Mouse (Mus musculus): ENCODE results near the gene Lhfp. TPM values are rescaled to one million over a fixed set of nuclear protein-coding genes. Genes with fewer than 3 reads are reported as not detected.
"Not testable (repeated sequence)": the region's sequence is repeated elsewhere in the genome, so short reads cannot be mapped to it uniquely, and the experiment has no call there.

The Lhfp gene
- polyA plus RNA-seq, 1 experiment from 2014 or later, result 5.5 TPM

GRCm38 (mm10) chr3:53232411-53232810, 191.1 kb downstream of the Lhfp start:
- WGBS (ENCODE audit: insufficient replicate concordance), result 72% methylated on average over 9 of the region's 9 CpGs
- not testable (repeated sequence) for H3K36me3 ChIP-seq (ENCODE audit: control insufficient read depth, insufficient read depth); ATAC-seq (ENCODE audit: low read depth); H3K4me3 ChIP-seq (ENCODE audit: low read depth, low read length); H3K27ac ChIP-seq (ENCODE audit: low read length); H3K4me1 ChIP-seq (ENCODE audit: control insufficient read depth, low read depth, low read length); H3K4me2 ChIP-seq (ENCODE audit: low read depth, low read length); H3K9ac ChIP-seq (ENCODE audit: low read depth, low read length); H3K9me3 ChIP-seq (replicated peaks; ENCODE audit: control insufficient read depth, low read length); H3K27me3 ChIP-seq (ENCODE audit: control insufficient read depth, insufficient read depth, low read depth, low read length)

- Histone ChIP-seq H3K4me2 (ENCODE audit: low read depth, low read length) (no peak overlapping the region), H3K4me3 (ENCODE audit: low read depth, low read length) (no peak overlapping the region), H3K9me3 (replicated peaks; ENCODE audit: control insufficient read depth, low read length) (no peaks in the 10 kb centered on the region), H3K4me1 (ENCODE audit: control insufficient read depth, low read depth, low read length) (no peaks in the 10 kb centered on the region), H3K27me3 (ENCODE audit: control insufficient read depth, insufficient read depth, low read depth, low read length) (no peaks in the 10 kb centered on the region), H3K27ac (ENCODE audit: low read length) (no peak overlapping the region), H3K36me3 (ENCODE audit: control insufficient read depth, insufficient read depth) (no peaks in the 10 kb centered on the region), H3K9ac (ENCODE audit: low read depth, low read length) (no peak overlapping the region)
- ATAC-seq (ENCODE audit: low read depth), result no peak
Observed at GRCm38 (mm10) chr3:53234689-53235088, 193.4 kb downstream of the Lhfp start.

GRCm38 (mm10) chr3:53236471-53236870, 195.1 kb downstream of the Lhfp start:
- no peaks in the 10 kb centered on the region for H3K9me3 ChIP-seq (replicated peaks; ENCODE audit: control insufficient read depth, low read length)
- no peak overlapping the region for H3K4me3 ChIP-seq (ENCODE audit: low read depth, low read length)
- 68% methylated on average over 4 of the region's 4 CpGs for WGBS (ENCODE audit: insufficient replicate concordance)
- H3K27ac ChIP-seq (ENCODE audit: low read length), result no peak overlapping the region
- no peaks in the 10 kb centered on the region for H3K36me3 ChIP-seq (ENCODE audit: control insufficient read depth, insufficient read depth)
- no peak overlapping the region for H3K4me2 ChIP-seq (ENCODE audit: low read depth, low read length)
- no peak for ATAC-seq (ENCODE audit: low read depth)
- no peaks in the 10 kb centered on the region for H3K27me3 ChIP-seq (ENCODE audit: control insufficient read depth, insufficient read depth, low read depth, low read length)
- no peak overlapping the region for H3K9ac ChIP-seq (ENCODE audit: low read depth, low read length)
- H3K4me1 ChIP-seq (ENCODE audit: control insufficient read depth, low read depth, low read length), result no peaks in the 10 kb centered on the region

DNA sequence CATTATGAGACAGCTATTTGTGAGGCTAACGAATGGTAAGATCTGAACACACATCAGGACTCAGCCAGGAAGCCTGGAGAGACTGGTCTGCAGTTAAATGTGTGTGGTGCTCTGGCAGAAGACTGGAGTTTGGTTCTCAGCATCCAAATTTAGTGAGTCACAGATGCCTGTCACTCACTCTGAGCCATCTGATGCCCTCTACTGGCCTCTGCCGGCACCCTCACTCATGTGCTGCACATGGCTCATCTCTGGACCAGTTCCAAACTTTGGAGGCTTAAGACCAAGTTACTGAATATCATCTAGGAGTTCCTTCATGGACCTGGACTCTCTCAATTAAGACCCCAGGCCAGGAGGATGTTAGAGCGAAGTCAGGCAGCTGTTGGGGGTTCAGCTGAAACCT, 198.8 kb downstream of the Lhfp start:
- no peaks in the 10 kb centered on the region for H3K36me3 ChIP-seq (ENCODE audit: control insufficient read depth, insufficient read depth)
- no peak overlapping the region for H3K27ac ChIP-seq (ENCODE audit: low read length)
- H3K9me3 ChIP-seq (replicated peaks; ENCODE audit: control insufficient read depth, low read length), result no peaks in the 10 kb centered on the region
- H3K4me3 ChIP-seq (ENCODE audit: low read depth, low read length), result no peak overlapping the region
- no peaks in the 10 kb centered on the region for H3K27me3 ChIP-seq (ENCODE audit: control insufficient read depth, insufficient read depth, low read depth, low read length)
- 69% methylated on average over 3 of the region's 3 CpGs for WGBS (ENCODE audit: insufficient replicate concordance)
- ATAC-seq (ENCODE audit: low read depth), result no peak
- no peak overlapping the region for H3K4me2 ChIP-seq (ENCODE audit: low read depth, low read length)
- no peak overlapping the region for H3K9ac ChIP-seq (ENCODE audit: low read depth, low read length)
- H3K4me1 ChIP-seq (ENCODE audit: control insufficient read depth, low read depth, low read length), result no peaks in the 10 kb centered on the region

DNA sequence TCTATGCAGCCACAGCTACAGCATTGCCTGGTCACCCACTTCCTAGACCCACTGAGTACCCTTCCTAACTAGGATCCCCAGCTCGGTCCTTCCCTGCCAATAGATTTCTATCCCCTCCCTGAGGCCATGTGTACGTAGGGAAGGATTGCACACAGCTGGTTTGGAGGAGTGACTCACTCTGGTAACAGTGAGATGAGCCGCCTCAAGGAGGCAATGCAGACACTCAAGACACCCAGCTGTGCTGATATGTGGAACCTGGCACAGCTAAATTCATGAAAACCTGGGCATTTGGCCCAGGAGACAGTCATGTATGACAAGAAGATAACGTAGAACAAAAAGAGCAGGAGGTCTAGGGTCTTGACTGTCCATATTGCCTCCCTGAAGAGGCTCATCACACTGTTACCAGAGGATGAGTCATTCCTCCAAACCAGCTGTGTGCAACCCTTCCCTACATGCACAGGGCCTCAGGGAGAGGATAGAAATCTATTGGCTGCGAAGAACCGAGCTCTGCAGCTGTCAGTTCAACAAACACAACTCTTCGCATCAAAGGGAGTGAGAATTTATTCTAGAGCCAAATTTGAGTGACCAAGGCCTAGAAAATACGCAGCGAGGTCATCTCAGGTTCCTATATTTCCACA, 204.4 kb downstream of the Lhfp start:
- no peak overlapping the region for H3K27ac ChIP-seq (ENCODE audit: low read length)
- H3K36me3 ChIP-seq (ENCODE audit: control insufficient read depth, insufficient read depth), result no peaks in the 10 kb centered on the region
- no peak overlapping the region for H3K9ac ChIP-seq (ENCODE audit: low read depth, low read length)
- no peak overlapping the region for H3K4me2 ChIP-seq (ENCODE audit: low read depth, low read length)
- H3K9me3 ChIP-seq (replicated peaks; ENCODE audit: control insufficient read depth, low read length), result no peaks in the 10 kb centered on the region
- 63% methylated on average over 9 of the region's 9 CpGs for WGBS (ENCODE audit: insufficient replicate concordance)
- no peak overlapping the region for H3K4me3 ChIP-seq (ENCODE audit: low read depth, low read length)
- no peaks in the 10 kb centered on the region for H3K4me1 ChIP-seq (ENCODE audit: control insufficient read depth, low read depth, low read length)
- H3K27me3 ChIP-seq (ENCODE audit: control insufficient read depth, insufficient read depth, low read depth, low read length), result no peaks in the 10 kb centered on the region
- ATAC-seq (ENCODE audit: low read depth), result no peak

DNA sequence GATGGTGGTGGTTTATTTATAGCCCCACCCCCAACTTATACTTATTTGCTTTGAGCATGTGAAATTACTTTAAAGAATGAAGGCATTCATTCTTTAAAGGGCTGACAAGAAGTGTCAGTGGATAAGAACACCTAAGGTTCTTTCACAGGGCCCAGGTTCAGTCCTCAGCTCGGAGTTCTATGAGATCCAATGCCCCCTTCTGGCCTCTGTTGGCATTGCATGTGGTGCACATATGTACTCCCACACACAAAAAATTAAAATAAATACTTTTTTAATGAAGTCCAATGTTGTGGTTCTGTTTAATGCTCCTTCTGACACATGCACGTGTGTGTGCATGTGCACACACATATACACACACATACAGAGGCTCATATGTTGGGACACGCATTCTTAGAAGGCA, 205.8 kb downstream of the Lhfp start:
- WGBS (ENCODE audit: insufficient replicate concordance), result 50% methylated on average over 3 of the region's 3 CpGs
- Histone ChIP-seq H3K4me2 (ENCODE audit: low read depth, low read length) (no peak overlapping the region), H3K9ac (ENCODE audit: low read depth, low read length) (no peak overlapping the region), H3K27me3 (ENCODE audit: control insufficient read depth, insufficient read depth, low read depth, low read length) (no peaks in the 10 kb centered on the region), H3K36me3 (ENCODE audit: control insufficient read depth, insufficient read depth) (no peaks in the 10 kb centered on the region), H3K27ac (ENCODE audit: low read length) (no peak overlapping the region), H3K4me1 (ENCODE audit: control insufficient read depth, low read depth, low read length) (no peaks in the 10 kb centered on the region), H3K9me3 (replicated peaks; ENCODE audit: control insufficient read depth, low read length) (no peaks in the 10 kb centered on the region), H3K4me3 (ENCODE audit: low read depth, low read length) (no peak overlapping the region)
- ATAC-seq (ENCODE audit: low read depth), result no peak

- no peak overlapping the region for H3K4me3 ChIP-seq (ENCODE audit: low read depth, low read length)
- no peak for ATAC-seq (ENCODE audit: low read depth)
- no peak overlapping the region for H3K27ac ChIP-seq (ENCODE audit: low read length)
- WGBS (ENCODE audit: insufficient replicate concordance), result 41% methylated on average over 10 of the region's 10 CpGs
- H3K36me3 ChIP-seq (ENCODE audit: control insufficient read depth, insufficient read depth), result no peaks in the 10 kb centered on the region
- H3K4me1 ChIP-seq (ENCODE audit: control insufficient read depth, low read depth, low read length), result no peaks in the 10 kb centered on the region
- no peaks in the 10 kb centered on the region for H3K27me3 ChIP-seq (ENCODE audit: control insufficient read depth, insufficient read depth, low read depth, low read length)
- H3K9ac ChIP-seq (ENCODE audit: low read depth, low read length), result no peak overlapping the region
- no peaks in the 10 kb centered on the region for H3K9me3 ChIP-seq (replicated peaks; ENCODE audit: control insufficient read depth, low read length)
- no peak overlapping the region for H3K4me2 ChIP-seq (ENCODE audit: low read depth, low read length)
Observed at GRCm38 (mm10) chr3:53248158-53248874, 207.0 kb downstream of the Lhfp start.

DNA sequence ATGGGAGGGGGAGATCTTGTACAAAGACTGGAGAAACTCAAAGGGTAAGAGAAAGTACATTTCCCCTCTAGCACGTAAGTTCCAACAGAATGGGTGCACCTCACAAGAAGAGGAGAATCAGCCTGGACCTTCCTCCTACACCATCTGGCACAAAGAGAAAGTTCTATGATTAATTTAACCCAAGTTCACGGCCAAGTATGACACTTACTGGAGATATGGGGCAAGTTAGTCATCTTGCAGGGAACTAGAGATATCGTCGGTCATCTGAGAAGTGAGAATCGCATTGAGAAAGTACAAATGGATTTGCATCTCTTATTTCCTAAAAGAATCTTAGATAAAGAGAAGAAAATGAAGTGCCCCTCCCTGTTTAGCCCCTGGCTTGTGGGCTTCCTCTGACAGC, 211.2 kb downstream of the Lhfp start:
- H3K4me3 ChIP-seq (ENCODE audit: low read depth, low read length), result no peak overlapping the region
- H3K4me2 ChIP-seq (ENCODE audit: low read depth, low read length), result no peak overlapping the region
- ATAC-seq (ENCODE audit: low read depth), result no peak
- H3K9me3 ChIP-seq (replicated peaks; ENCODE audit: control insufficient read depth, low read length), result no peaks in the 10 kb centered on the region
- 67% methylated on average over 5 of the region's 5 CpGs for WGBS (ENCODE audit: insufficient replicate concordance)
- no peaks in the 10 kb centered on the region for H3K36me3 ChIP-seq (ENCODE audit: control insufficient read depth, insufficient read depth)
- H3K27me3 ChIP-seq (ENCODE audit: control insufficient read depth, insufficient read depth, low read depth, low read length), result no peaks in the 10 kb centered on the region
- H3K9ac ChIP-seq (ENCODE audit: low read depth, low read length), result no peak overlapping the region
- no peak overlapping the region for H3K27ac ChIP-seq (ENCODE audit: low read length)
- no peaks in the 10 kb centered on the region for H3K4me1 ChIP-seq (ENCODE audit: control insufficient read depth, low read depth, low read length)

DNA sequence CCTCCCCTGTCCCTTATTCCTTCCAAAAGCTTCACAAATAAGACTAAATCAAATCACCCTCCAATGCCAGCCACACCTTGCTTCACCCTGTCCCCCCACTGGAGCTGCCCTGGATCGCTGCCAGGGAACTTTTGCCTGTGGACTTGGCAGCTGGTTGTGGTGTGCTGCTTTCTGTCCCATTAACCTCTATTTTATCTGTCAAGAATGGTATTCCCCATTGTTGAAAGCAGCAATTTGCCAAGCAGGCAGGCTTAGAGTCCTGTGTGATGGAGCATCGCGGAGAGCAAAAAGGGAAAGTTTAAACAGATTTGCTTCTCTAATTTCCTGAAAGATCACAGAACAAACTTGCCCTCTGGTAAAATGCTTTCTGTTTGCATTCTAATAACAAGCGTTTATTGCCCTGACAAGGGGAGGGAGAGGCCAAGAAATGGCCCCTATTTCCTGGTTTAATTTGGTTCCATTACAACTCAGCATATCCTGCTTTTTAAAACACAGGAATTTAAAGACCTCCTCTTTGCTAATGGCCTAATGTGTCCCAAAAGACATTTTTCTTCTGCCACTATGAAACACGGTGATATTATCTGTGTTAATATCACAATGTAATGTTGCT, 212.0 kb downstream of the Lhfp start:
- 46% methylated on average over 5 of the region's 5 CpGs for WGBS (ENCODE audit: insufficient replicate concordance)
- no peaks in the 10 kb centered on the region for H3K4me1 ChIP-seq (ENCODE audit: control insufficient read depth, low read depth, low read length)
- H3K27ac ChIP-seq (ENCODE audit: low read length), result no peak overlapping the region

More for the DNA sequence above, 212.0 kb downstream of the Lhfp start:
- Histone ChIP-seq H3K9me3 (replicated peaks; ENCODE audit: control insufficient read depth, low read length) (no peaks in the 10 kb centered on the region), H3K36me3 (ENCODE audit: control insufficient read depth, insufficient read depth) (no peaks in the 10 kb centered on the region), H3K9ac (ENCODE audit: low read depth, low read length) (no peak overlapping the region), H3K4me2 (ENCODE audit: low read depth, low read length) (no peak overlapping the region), H3K4me3 (ENCODE audit: low read depth, low read length) (no peak overlapping the region), H3K27me3 (ENCODE audit: control insufficient read depth, insufficient read depth, low read depth, low read length) (no peaks in the 10 kb centered on the region)
- no peak for ATAC-seq (ENCODE audit: low read depth)
